23 mouse cellular contexts compared by ENCODE assay signal in genomic region chr13:25251893-25252292, GRCm38 (mm10). TPM values are rescaled to one million over a fixed set of nuclear protein-coding genes. Genes with fewer than 3 reads are reported as not detected.
DNase-seq lines count a peak whose midpoint lies in the region; ATAC-seq and TF ChIP-seq lines count a peak whose summit lies in the region.
"Had no signal": no experiment of that assay in that cellular context is flagged by ENCODE, and none has a peak within 500 bp of the region (broad histone marks: within the 10 kb centered on the region; RNA-seq: fewer than 3 reads in every experiment).

No protein-coding gene starts in this region.

- DNase-seq in forebrain, embryonic 14.5 days (ENCODE audit: low spot score) = peak; percentile 54
- DNase-seq in layer of hippocampus, adult 2 months (ENCODE audit: low spot score in 2 of 2) = no peak
- no peak for DNase-seq in layer of hippocampus, postnatal 25 days (ENCODE audit: extremely low spot score in 1 of 2, low spot score in 1 of 2)
- peak; percentile 72 for DNase-seq in brain, embryonic 14.5 days (ENCODE audit: low read depth)
- no peak for DNase-seq in kidney, adult 18-20 months
- no peak for DNase-seq in thymus, postnatal 10 days (ENCODE audit: low spot score in 2 of 2)
- DNase-seq: adrenal gland, adult 2 months; adrenal gland, postnatal 25 days; cerebellum, adult 11 months; cerebellum, adult 8-10 months; cerebellum, postnatal 14 days; gastrocnemius, postnatal 14 days had no signal

- H3K36me3 ChIP-seq in forebrain, embryonic 14.5 days (ENCODE audit: control insufficient read depth, insufficient read depth, low read length) = no peaks in the 10 kb centered on the region
- no peaks in the 10 kb centered on the region for H3K36me3 ChIP-seq in forebrain, embryonic 12.5 days (replicated peaks)
- H3K36me3 ChIP-seq: embryonic facial prominence, embryonic 12.5 days; heart, embryonic 12.5 days; hindbrain, embryonic 15.5 days had no signal

- no peaks in the 10 kb centered on the region for H3K27me3 ChIP-seq in forebrain, embryonic 14.5 days (replicated peaks; ENCODE audit: control insufficient read depth, insufficient read depth, low read length)
- H3K27me3 ChIP-seq in forebrain, embryonic 12.5 days = no peaks in the 10 kb centered on the region
- H3K27me3 ChIP-seq: CH12.LX; embryonic facial prominence, embryonic 12.5 days; heart, embryonic 12.5 days; hindbrain, embryonic 15.5 days; Patski had no signal

- no peak overlapping the region for H3K9ac ChIP-seq in forebrain, embryonic 14.5 days (ENCODE audit: low read length)
- no peak overlapping the region for H3K9ac ChIP-seq in forebrain, embryonic 12.5 days
- H3K9ac ChIP-seq: embryonic facial prominence, embryonic 12.5 days; heart, embryonic 12.5 days; hindbrain, embryonic 15.5 days had no signal

- TF ChIP-seq POLR2A in brain, embryonic 14.5 days (IDR thresholded peaks at IDR 0.05; ENCODE audit: borderline replicate concordance, extremely low read depth, insufficient read depth, insufficient read length, poor library complexity, severe bottlenecking) = no peak

- H3K27ac ChIP-seq in forebrain, embryonic 14.5 days (ENCODE audit: low read depth, low read length) = no peak overlapping the region
- H3K27ac ChIP-seq in forebrain, embryonic 12.5 days = no peak overlapping the region
- peak overlapping the region; percentile 25; the same call in 1 of the 2 replicates for H3K27ac ChIP-seq in layer of hippocampus, adult 2 months
- H3K27ac ChIP-seq: embryonic facial prominence, embryonic 12.5 days; hindbrain, embryonic 15.5 days had no signal

- H3K9me3 ChIP-seq in forebrain, embryonic 14.5 days (replicated peaks; ENCODE audit: control insufficient read depth, low read length) = no peaks in the 10 kb centered on the region
- no peaks in the 10 kb centered on the region for H3K9me3 ChIP-seq in forebrain, embryonic 12.5 days
- H3K9me3 ChIP-seq: embryonic facial prominence, embryonic 12.5 days; heart, embryonic 12.5 days; hindbrain, embryonic 15.5 days had no signal

- H3K4me2 ChIP-seq in forebrain, embryonic 14.5 days (ENCODE audit: low read length) = no peak overlapping the region
- no peak overlapping the region for H3K4me2 ChIP-seq in forebrain, embryonic 12.5 days
- H3K4me2 ChIP-seq: embryonic facial prominence, embryonic 12.5 days; heart, embryonic 12.5 days; hindbrain, embryonic 15.5 days had no signal

- H3K4me3 ChIP-seq in forebrain, embryonic 14.5 days (ENCODE audit: low read depth, low read length) = no peak overlapping the region
- no peak overlapping the region for H3K4me3 ChIP-seq in forebrain, embryonic 12.5 days (replicated peaks)
- H3K4me3 ChIP-seq in layer of hippocampus, adult 2 months = no peak overlapping the region
- H3K4me3 ChIP-seq: embryonic facial prominence, embryonic 12.5 days; heart, embryonic 12.5 days; hindbrain, embryonic 15.5 days had no signal

- ATAC-seq in forebrain, embryonic 14.5 days = peak; percentile 81
- no peak for ATAC-seq in forebrain, embryonic 12.5 days (ENCODE audit: low FRiP score)
- ATAC-seq: intestine, embryonic 16.5 days; Patski had no signal

- 45% methylated on average over 1 of the region's 1 CpGs for WGBS in forebrain, embryonic 14.5 days
- WGBS in forebrain, embryonic 12.5 days = 61% methylated on average over 1 of the region's 1 CpGs

- TF ChIP-seq CTCF in layer of hippocampus, adult 2 months (conservative IDR thresholded peaks at IDR 0.05) = no peak
- TF ChIP-seq CTCF in brain, embryonic 14.5 days (IDR thresholded peaks at IDR 0.05; ENCODE audit: borderline replicate concordance, extremely low read depth, insufficient read depth, insufficient read length) = no peak

- no peaks in the 10 kb centered on the region for H3K4me1 ChIP-seq in forebrain, embryonic 14.5 days (ENCODE audit: control insufficient read depth, insufficient read depth, low read length)
- no peaks in the 10 kb centered on the region for H3K4me1 ChIP-seq in forebrain, embryonic 12.5 days
- H3K4me1 ChIP-seq: heart, embryonic 12.5 days; hindbrain, embryonic 15.5 days had no signal

RNA-seq across cellular contexts. Expression of gene Nrsn1, which starts 18.4 kb away (rescaled TPM):
- 31.2 and 38.3 TPM in 2 replicates for polyA plus RNA-seq in forebrain, embryonic 14.5 days (2014; fragmentation: Nextera tagmentation; extraction: Ambion mirVana)
- polyA plus RNA-seq in forebrain, embryonic 12.5 days (2016; fragmentation: Nextera tagmentation; extraction: Ambion mirVana) = 12.1 and 14.2 TPM in 2 replicates
- total RNA-seq in layer of hippocampus, adult 2 months (2021) = 100 to 1,000 TPM; 307 to 313 TPM
- 100 to 1,000 TPM; 269 to 289 TPM for total RNA-seq in layer of hippocampus, postnatal 25 days (2021)
- polyA plus RNA-seq in brain, embryonic 14.5 days (2012; rRNA removed) = 21.8 and 31.3 TPM in 2 replicates
- total RNA-seq: CH12.LX; common myeloid progenitor, adult 5-6 weeks; gastrocnemius, adult 18-20 months; gastrocnemius, postnatal 14 days; heart, postnatal 25 days had no signal
- polyA plus RNA-seq: C2C12 had no signal

Comparison
In these comparisons a context has a peak if more than half of its experiments do, and no peak if none do; other contexts are left out.
1. DNase-seq: peak in forebrain, embryonic 14.5 days (single experiment) and brain, embryonic 14.5 days (single experiment); none in layer of hippocampus, adult 2 months (0 of 2), layer of hippocampus, postnatal 25 days (0 of 2), kidney, adult 18-20 months (single experiment) and thymus, postnatal 10 days (0 of 2).